Mouse (Mus musculus) cerebellum, adult 2 months (tissue): ENCODE measurements around the gene Ccr1l1. TPM values are rescaled to one million over a fixed set of nuclear protein-coding genes. Genes with fewer than 3 reads are reported as not detected.

ENCODE experiments used
- DNase-seq, 2 experiments: peaks; one replicate each; pipeline ENCODE4 v3.0.0; 2021
- H3K27ac ChIP-seq: fragments of 200-500 bp; 2 replicates; pipeline ENCODE4 v1.5.1; 2012; ENCODE audit warnings: low read length, control low read depth, inconsistent platforms; ENCODE audit not compliant: insufficient read depth
- H3K27me3 ChIP-seq: fragments of 200-500 bp; 2 replicates; pipeline ENCODE4 v1.6.1; 2012; ENCODE audit warnings: inconsistent platforms, mild to moderate bottlenecking, low read length, moderate library complexity; ENCODE audit not compliant: control insufficient read depth, insufficient read depth
- H3K4me1 ChIP-seq: fragments of 200-500 bp; 2 replicates; pipeline ENCODE4 v1.6.1; 2011; ENCODE audit warnings: low read length; ENCODE audit not compliant: control insufficient read depth, insufficient read depth
- H3K4me3 ChIP-seq: fragments of 200-500 bp; replicated peaks from 2 replicates; pipeline ENCODE3; 2011; ENCODE audit warnings: mild to moderate bottlenecking, low read depth, low read length, control low read depth; ENCODE audit not compliant: insufficient read depth
- CTCF ChIP-seq: fragments of 200-500 bp; IDR thresholded peaks from 2 replicates; pipeline ENCODE4 v1.5.1; 2011; ENCODE audit warnings: low read depth, mild to moderate bottlenecking, control low read depth, low read length, moderate library complexity, borderline replicate concordance; ENCODE audit not compliant: insufficient read depth
- POLR2A ChIP-seq: fragments of 200-500 bp; IDR thresholded peaks from 2 replicates; pipeline ENCODE4 v1.6.1; 2011; ENCODE audit warnings: low read length, control low read depth, borderline replicate concordance; ENCODE audit not compliant: insufficient read depth
- WGBS: fragments of 180-500 bp; shearing (Covaris S2); methylation state at CpG from one replicate; pipeline ENCODE4 v1.1.7; 2018; 5-methylcytosine and 5-hydroxymethylcytosine counted together
- polyA plus RNA-seq: library from polyadenylated mRNA; depleted of rRNA; stranded (reverse); fragments of >200 nt; gene quantifications from 2 replicates; pipeline ENCODE4 v1.2.3, GENCODE M21; 2012

Ccr1l1 gene
- polyA plus RNA-seq, 1 experiment: not detected

DNA sequence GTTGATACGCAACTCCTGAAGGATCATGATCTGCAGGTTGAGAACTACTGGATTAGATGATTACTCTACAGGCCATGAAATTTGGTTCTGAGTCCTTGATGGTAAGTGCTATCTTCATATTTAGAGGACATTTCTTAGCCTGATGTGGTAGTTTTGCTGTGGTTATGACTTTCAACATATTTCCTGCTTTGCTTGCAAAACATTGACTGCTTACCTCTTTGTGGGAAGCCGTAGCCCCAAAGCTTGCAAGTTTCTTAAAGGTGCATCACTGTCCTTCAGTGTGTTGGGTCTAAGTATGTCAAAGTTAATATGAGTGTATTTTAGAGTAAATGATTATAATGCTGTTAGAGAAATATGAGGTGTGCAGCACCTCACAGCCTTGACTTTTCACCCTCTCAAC is 40.2 kb downstream of the Ccr1l1 start:
- no peaks in the 10 kb centered on the region for H3K4me1 ChIP-seq
- 91% methylated on average over 2 of the region's 2 CpGs for WGBS
- H3K27me3 ChIP-seq: no peaks in the 10 kb centered on the region
- no peak for TF ChIP-seq CTCF
- TF ChIP-seq POLR2A: no peak
- DNase-seq: no peak
- no peak overlapping the region for H3K27ac ChIP-seq
- H3K4me3 ChIP-seq: no peak overlapping the region

DNA sequence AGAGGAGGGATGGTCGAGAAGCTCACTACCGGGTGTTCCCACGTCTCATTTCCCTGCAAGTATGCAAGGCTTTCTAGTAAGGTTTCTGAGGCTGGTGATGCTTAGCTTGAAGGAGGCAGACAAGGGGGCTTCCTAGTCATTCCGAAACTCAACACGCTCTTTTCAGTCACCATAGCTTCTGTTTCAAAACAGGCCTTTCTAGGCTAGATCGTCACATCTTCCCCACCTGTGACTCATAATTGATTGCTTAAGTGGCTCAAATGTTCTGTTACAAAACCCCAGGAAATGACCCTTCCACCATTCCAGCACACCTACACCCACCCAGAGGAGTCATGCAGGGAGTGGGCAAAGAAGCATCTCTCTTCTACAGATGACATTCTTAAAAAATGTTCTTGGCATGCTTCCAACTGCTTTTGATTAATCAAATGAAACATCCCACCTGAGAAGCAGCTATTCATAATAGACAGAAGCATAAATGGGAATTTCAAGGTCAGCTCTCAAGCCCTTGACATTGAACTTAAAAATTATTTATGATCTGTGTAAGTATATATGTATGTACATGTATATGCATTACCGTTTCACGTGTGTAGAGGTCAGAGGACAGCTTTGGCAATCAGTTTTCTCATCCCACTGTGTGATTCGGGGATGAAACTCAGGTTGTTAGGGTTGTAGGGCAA is 41.5 kb downstream of the Ccr1l1 start:
- 88% methylated on average over 9 of the region's 9 CpGs for WGBS
- TF ChIP-seq CTCF (no peak), POLR2A (no peak)
- Histone ChIP-seq H3K27me3 (no peaks in the 10 kb centered on the region), H3K4me1 (no peaks in the 10 kb centered on the region), H3K4me3 (no peak overlapping the region), H3K27ac (no peak overlapping the region)
- no peak for DNase-seq

DNA sequence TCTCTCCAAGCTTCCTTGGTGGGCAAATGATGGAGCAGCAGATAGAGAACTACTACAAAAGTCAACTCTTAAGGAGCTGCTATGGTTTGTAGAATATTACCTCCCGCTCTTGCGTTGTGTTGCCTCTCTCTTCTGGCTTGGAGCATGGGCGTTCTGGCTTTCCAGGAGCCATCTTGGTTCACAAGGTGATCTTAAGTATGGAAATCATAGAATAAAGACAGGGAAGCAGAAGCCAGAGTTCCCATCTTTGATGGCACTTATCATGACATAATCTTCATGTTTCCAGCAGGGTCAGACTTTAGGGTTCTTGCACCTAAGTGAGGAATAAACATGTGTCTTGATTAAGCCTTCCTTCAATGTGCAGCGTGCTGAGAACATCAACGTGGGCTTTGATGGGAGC is 42.4 kb downstream of the Ccr1l1 start:
- 88% methylated on average over 5 of the region's 5 CpGs for WGBS
- DNase-seq: no peak
- Histone ChIP-seq H3K4me3 (no peak overlapping the region), H3K4me1 (no peaks in the 10 kb centered on the region), H3K27ac (no peak overlapping the region), H3K27me3 (no peaks in the 10 kb centered on the region)
- TF ChIP-seq POLR2A (no peak), CTCF (no peak)

DNA sequence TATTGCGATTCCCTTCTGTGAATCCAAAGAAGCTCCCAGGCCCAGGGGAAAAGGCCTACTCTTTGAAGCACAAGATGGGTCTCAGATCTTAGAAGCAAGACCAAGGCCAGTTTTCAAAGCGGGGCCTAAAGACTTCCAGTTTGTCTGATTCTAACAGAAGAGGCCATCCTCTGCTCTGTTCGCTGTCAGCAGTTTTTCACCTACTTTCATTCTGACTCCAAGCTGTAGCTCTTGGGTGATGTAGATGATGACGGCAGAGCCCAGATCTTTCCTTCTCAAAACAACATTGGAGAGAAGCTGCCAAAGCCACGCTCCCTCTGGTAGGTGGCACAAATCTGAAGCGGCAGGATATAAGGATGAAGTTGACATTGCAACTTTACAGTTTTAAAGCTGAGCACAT is 42.9 kb downstream of the Ccr1l1 start:
- H3K27ac ChIP-seq: no peak overlapping the region
- no peak for DNase-seq
- H3K27me3 ChIP-seq: no peaks in the 10 kb centered on the region
- no peak overlapping the region for H3K4me3 ChIP-seq
- TF ChIP-seq CTCF: no peak
- no peak for TF ChIP-seq POLR2A
- H3K4me1 ChIP-seq: no peaks in the 10 kb centered on the region
- 93% methylated on average over 6 of the region's 6 CpGs for WGBS

DNA sequence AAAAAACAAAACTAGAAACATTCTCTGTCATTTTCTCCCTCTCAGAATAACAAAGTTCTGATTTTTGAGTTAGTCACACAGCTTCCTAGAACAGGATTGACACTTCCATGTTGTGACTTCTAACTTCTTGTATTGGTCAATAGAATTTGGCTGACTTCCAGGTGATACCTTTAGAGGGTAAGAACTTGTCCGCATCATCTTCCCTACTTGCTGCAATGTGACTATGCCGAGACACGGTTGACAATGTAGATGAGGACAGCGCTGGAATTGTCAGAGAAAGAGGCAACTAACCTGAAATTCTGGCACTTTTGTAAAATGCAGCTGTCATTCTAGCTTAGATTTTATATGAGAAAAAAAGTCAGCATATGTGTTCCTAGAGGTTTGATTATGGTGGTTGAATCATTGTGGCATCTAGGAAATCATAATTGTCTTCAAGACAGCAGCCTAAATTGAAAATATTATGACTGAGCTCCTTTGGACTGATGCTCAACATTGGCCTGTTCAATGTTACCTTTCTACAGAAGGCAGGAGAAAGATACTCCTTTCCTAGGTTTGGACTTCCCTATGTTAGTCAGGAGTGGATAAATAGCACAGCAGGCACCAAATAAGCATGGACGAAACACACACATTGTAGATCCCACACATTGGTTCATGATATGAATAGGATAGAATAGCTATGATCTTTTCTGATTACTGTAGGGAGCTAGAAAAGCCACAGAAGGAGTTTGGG is 44.3 kb downstream of the Ccr1l1 start:
- WGBS: 84% methylated on average over 5 of the region's 5 CpGs
- H3K4me1 ChIP-seq: no peaks in the 10 kb centered on the region
- DNase-seq: no peak

DNA sequence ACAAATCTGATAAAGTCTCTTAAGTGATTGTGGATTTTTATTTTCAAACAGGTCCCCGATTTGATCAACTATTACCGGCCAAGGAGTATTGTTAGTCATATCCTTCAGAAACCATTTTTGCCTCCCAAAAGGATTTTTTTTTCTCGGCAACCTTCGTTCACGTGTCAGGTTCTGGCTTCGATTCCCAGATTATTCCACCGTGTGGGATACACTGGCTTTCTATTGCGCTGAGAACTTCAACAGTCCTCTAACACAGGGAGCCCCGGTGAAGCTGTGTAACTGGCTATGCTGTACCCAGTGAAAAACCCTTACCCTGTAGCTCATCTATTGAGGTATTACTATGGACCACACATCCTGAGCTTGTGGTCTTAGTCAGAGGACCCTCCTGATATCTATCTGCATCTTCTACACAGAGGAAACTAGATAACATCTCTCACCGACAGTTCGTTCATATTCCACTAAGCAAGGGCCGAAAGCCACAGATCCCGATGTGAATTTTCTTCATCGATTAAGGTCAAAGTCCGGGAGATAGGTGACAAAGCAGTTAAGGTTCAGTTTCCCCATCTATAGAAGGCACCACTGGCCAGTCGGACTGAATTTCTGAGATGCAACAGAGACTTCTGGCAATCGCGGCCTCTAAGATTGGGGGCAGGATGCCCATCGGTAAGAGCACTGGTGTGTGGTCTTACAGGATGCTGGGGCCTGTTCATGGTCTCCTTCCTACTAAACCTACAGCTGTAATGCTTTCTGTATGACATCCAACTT is 45.1 kb downstream of the Ccr1l1 start:
- H3K27me3 ChIP-seq: no peaks in the 10 kb centered on the region
- whole genome bisulfite sequencing: 93% methylated on average over 19 of the region's 19 CpGs
- no peak overlapping the region for H3K27ac ChIP-seq
- TF ChIP-seq POLR2A (no peak), CTCF (no peak)
- no peak for DNase-seq
- H3K4me1 ChIP-seq: no peaks in the 10 kb centered on the region
- H3K4me3 ChIP-seq: no peak overlapping the region

More for the DNA sequence above, 44.3 kb downstream of the Ccr1l1 start:
- Histone ChIP-seq H3K27me3 (no peaks in the 10 kb centered on the region), H3K4me3 (no peak overlapping the region), H3K27ac (no peak overlapping the region)
- TF ChIP-seq CTCF (no peak), POLR2A (no peak)

DNA sequence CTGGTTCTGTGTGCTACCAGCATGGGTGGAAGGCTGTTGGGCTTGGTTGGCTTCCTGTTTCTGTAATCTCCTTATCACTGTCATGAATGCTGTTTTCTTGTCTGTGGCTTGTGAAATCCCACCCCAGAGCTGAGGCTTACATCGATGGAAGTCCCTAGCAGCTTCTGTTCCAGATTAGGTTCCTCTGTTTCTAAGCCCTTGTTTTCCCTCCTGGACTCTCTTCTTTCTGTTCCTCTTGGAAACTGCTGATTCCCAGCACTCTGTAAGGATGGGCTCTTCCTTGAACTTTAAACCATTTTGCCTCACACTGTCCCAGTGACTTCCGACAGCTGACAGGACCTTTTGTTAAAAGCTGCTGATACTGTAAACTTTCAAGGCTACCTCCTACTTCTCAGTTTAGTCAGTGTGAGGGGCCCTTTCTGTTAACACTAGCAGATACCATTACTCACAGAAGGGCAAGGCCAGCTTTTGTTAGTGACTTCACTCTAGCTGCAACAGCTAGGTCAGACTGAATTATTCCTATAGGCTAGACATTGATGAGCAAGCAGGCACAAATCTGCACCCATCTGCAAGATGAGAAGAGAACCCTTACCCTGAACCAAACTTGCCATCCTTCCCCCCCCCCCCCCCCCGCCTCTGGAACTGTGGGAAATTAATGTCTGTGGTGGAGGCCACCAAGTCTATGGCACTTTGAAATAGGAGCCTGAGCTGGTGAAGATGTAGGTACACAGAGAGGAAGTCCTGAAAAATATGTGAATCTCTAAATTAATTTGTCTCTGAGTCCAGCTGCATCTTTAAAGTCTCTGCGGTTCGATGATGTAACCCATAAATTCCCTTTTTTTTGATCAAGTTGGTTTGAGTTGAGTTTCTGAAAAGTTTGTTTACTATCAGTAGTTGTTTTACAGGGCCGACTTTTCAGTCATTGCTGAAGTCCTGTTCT is 46.2 kb downstream of the Ccr1l1 start:
- Histone ChIP-seq H3K27me3 (no peaks in the 10 kb centered on the region), H3K27ac (no peak overlapping the region), H3K4me3 (no peak overlapping the region), H3K4me1 (no peaks in the 10 kb centered on the region)
- DNase-seq: no peak
- whole genome bisulfite sequencing: 75% methylated on average over 6 of the region's 6 CpGs
- TF ChIP-seq CTCF: no peak
- TF ChIP-seq POLR2A: no peak
